Mouse (Mus musculus): ENCODE data around the gene Gsn. TPM values are rescaled to one million over a fixed set of nuclear protein-coding genes. Genes with fewer than 3 reads are reported as not detected.

Gsn gene
- polyA plus RNA-seq, 1 experiment: 282 TPM

DNA sequence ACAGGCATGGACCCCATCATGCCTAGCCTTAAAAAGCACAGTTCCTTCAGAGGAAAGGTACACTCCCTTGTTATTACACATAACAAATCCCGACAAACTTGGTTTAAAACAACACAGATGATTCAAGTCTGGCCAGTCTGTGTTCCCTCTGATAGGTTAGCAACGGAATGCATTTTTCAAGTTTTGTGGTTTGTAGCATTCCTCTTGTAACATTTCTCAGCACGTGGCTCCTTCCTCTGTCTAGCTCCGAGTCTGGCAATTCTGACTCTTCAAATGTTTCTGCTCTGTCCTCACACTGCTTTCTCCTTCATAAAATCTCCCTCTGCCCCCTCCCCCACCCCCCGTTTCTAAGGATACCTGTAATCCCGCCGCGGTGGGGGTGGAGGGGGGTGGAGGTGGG is 26.0 kb upstream of the Gsn start:
- TF ChIP-seq TCF12 (IDR thresholded peaks at IDR 0.05; ENCODE audit: insufficient read depth, poor library complexity, severe bottlenecking) (no peak), USF1 (IDR thresholded peaks at IDR 0.05; ENCODE audit: low read depth) (peak; percentile 82), POLR2A (IDR thresholded peaks at IDR 0.05; ENCODE audit: insufficient read length, low read depth) (no peak), MYOD1 (IDR thresholded peaks at IDR 0.05; ENCODE audit: control insufficient read depth in 1 of 3, insufficient read length in 2 of 3, low read depth in 2 of 3) (no peak), POLR2AphosphoS2 (IDR thresholded peaks at IDR 0.05; ENCODE audit: insufficient read length, low read depth) (no peak), MYOG (IDR thresholded peaks at IDR 0.05; ENCODE audit: control insufficient read depth in 1 of 3, insufficient read depth in 1 of 3, insufficient read length in 2 of 3, low read depth in 2 of 3) (no peak), TCF3 (IDR thresholded peaks at IDR 0.05; ENCODE audit: insufficient read length, low read depth) (no peak)
- Histone ChIP-seq H3K79me2 (ENCODE audit: control insufficient read depth, insufficient read depth) (no peaks in the 10 kb centered on the region), H3K4me3 (no peak overlapping the region), H3K4me2 (ENCODE audit: low read depth) (peak overlapping the region; percentile 56), H3ac (ENCODE audit: control insufficient read depth, insufficient read length) (no peak overlapping the region), H3K27me3 (ENCODE audit: control insufficient read depth, insufficient read depth, insufficient read length) (no peaks in the 10 kb centered on the region), H3K36me3 (ENCODE audit: control insufficient read depth, insufficient read depth) (no peaks in the 10 kb centered on the region)

DNA sequence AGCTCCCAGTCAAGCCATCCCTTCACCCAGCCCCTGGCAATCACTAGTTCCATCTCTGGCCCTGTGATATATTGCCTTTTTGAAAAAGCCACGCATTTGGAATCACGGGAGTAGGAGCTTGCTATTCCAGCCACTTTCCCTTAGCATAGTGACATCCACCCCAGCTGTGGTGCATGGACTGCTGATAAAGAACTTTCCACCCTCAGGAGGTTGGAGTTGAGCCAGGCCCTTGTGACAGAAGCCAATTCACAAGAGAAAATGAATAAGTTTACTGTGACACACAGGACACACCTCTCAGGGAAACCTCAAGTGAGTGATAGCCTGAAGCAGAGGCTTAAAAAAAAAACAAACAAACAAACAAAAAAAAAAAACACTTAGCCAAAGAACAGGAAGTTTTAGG is 24.3 kb upstream of the Gsn start:
- H3K27me3 ChIP-seq (ENCODE audit: control insufficient read depth, insufficient read depth, insufficient read length): no peaks in the 10 kb centered on the region
- H3K36me3 ChIP-seq (ENCODE audit: control insufficient read depth, insufficient read depth): no peaks in the 10 kb centered on the region
- no peaks in the 10 kb centered on the region for H3K79me2 ChIP-seq (ENCODE audit: control insufficient read depth, insufficient read depth)
- no peak overlapping the region for H3ac ChIP-seq (ENCODE audit: control insufficient read depth, insufficient read length)
- H3K4me2 ChIP-seq (ENCODE audit: low read depth): no peak overlapping the region
- TF ChIP-seq REST (IDR thresholded peaks at IDR 0.05; ENCODE audit: insufficient read depth, insufficient read length): no peak
- TF ChIP-seq MAX (IDR thresholded peaks at IDR 0.05; ENCODE audit: low read depth): no peak
- TF ChIP-seq POLR2A (IDR thresholded peaks at IDR 0.05; ENCODE audit: insufficient read length, low read depth): no peak
- no peak for TF ChIP-seq SRF (IDR thresholded peaks at IDR 0.05; ENCODE audit: control insufficient read depth, insufficient read length, low read depth)
- no peak for TF ChIP-seq TCF3 (IDR thresholded peaks at IDR 0.05; ENCODE audit: insufficient read length, low read depth)
- no peak overlapping the region for H3K4me3 ChIP-seq

DNA sequence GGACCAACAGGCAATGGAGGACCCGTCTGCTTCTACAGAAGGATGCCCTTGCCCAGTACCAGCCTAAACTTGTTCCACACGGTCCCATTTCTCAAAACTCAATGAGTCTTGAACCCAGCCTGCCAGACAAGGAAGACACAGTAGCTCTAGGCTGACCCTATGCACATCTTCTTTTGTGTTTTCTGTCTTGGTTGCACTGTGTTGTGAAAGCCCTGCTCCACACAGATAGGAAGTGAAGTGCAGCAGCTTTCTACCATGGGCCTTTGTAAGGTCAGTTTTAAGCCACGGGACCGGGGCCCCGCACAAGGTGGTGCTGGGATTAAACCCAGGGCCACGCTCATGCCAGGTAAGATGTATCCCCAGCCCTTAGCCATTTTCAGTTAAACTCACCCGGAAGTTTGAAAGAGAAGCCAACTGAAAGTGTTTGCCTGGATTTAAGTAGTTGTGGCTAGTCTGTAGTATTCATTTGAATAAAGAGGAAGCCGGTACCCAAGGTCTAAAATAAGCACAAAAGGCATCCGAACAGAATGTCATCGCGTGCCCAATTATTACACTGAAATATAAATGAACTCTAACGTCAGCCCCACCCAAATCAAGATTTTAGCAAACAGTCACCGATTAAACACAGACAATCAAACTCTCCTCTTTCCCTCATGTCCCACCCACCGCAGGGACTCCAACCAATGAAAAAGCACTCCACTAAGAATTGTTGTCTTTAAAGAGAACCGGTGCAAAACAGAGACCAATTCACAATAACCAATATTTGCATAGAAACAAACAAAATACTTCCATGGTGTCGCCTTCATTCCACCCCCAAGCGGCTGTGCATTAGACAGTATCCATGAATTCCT is 23.4 kb upstream of the Gsn start:
- H3K27me3 ChIP-seq (ENCODE audit: control insufficient read depth, insufficient read depth, insufficient read length): no peaks in the 10 kb centered on the region
- no peak overlapping the region for H3K4me3 ChIP-seq
- no peaks in the 10 kb centered on the region for H3K79me2 ChIP-seq (ENCODE audit: control insufficient read depth, insufficient read depth)
- H3K36me3 ChIP-seq (ENCODE audit: control insufficient read depth, insufficient read depth): no peaks in the 10 kb centered on the region
- H3ac ChIP-seq (ENCODE audit: control insufficient read depth, insufficient read length): no peak overlapping the region
- TF ChIP-seq E2F4 (IDR thresholded peaks at IDR 0.05; ENCODE audit: insufficient read depth): no peak
- TF ChIP-seq REST (IDR thresholded peaks at IDR 0.05; ENCODE audit: insufficient read depth, insufficient read length): no peak
- no peak for TF ChIP-seq POLR2AphosphoS2 (IDR thresholded peaks at IDR 0.05; ENCODE audit: insufficient read length, low read depth)
- TF ChIP-seq MAX (IDR thresholded peaks at IDR 0.05; ENCODE audit: low read depth): no peak
- no peak for TF ChIP-seq USF1 (IDR thresholded peaks at IDR 0.05; ENCODE audit: low read depth)
- TF ChIP-seq MYOD1 (IDR thresholded peaks at IDR 0.05; ENCODE audit: control insufficient read depth in 1 of 3, insufficient read length in 2 of 3, low read depth in 2 of 3): no peak
- no peak for TF ChIP-seq TCF3 (IDR thresholded peaks at IDR 0.05; ENCODE audit: insufficient read length, low read depth)
- no peak for TF ChIP-seq TCF12 (IDR thresholded peaks at IDR 0.05; ENCODE audit: insufficient read depth, poor library complexity, severe bottlenecking)
- TF ChIP-seq CEBPB (IDR thresholded peaks at IDR 0.05; ENCODE audit: insufficient read depth, poor library complexity, severe bottlenecking): no peak
- no peak for TF ChIP-seq MYOG (IDR thresholded peaks at IDR 0.05; ENCODE audit: control insufficient read depth in 1 of 3, insufficient read depth in 1 of 3, insufficient read length in 2 of 3, low read depth in 2 of 3)
- TF ChIP-seq POLR2A (IDR thresholded peaks at IDR 0.05; ENCODE audit: insufficient read length, low read depth): no peak
- no peak for TF ChIP-seq SRF (IDR thresholded peaks at IDR 0.05; ENCODE audit: control insufficient read depth, insufficient read length, low read depth)
- no peak overlapping the region for H3K4me2 ChIP-seq (ENCODE audit: low read depth)

DNA sequence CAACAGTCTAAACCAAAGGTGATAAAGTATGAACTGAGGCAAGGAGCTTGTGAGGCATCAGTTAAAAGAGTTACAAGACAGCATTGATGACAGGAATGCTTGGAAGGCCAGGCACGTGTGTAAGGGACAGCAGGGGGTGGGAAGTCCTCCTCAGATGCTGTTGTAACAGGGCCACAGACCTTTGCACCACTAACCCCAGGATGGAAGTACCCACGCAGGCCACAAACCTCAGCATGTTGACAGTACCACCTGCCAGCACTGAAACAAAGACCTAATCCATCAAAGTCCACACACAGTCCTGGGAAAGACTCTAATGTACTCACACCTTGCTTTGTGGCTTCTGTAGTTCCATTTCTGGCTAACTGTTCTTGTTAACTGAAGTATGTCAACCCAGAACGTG is 22.3 kb upstream of the Gsn start:
- H3K4me3 ChIP-seq: no peak overlapping the region
- H3K79me2 ChIP-seq (ENCODE audit: control insufficient read depth, insufficient read depth): no peaks in the 10 kb centered on the region
- no peaks in the 10 kb centered on the region for H3K36me3 ChIP-seq (ENCODE audit: control insufficient read depth, insufficient read depth)
- H3ac ChIP-seq (ENCODE audit: control insufficient read depth, insufficient read length): no peak overlapping the region
- TF ChIP-seq POLR2A (IDR thresholded peaks at IDR 0.05; ENCODE audit: insufficient read length, low read depth) (no peak), MYOD1 (IDR thresholded peaks at IDR 0.05; ENCODE audit: control insufficient read depth in 1 of 3, insufficient read length in 2 of 3, low read depth in 2 of 3) (peak in 1 of 3 experiments; percentile 47)
- no peaks in the 10 kb centered on the region for H3K27me3 ChIP-seq (ENCODE audit: control insufficient read depth, insufficient read depth, insufficient read length)
- H3K4me2 ChIP-seq (ENCODE audit: low read depth): no peak overlapping the region

DNA sequence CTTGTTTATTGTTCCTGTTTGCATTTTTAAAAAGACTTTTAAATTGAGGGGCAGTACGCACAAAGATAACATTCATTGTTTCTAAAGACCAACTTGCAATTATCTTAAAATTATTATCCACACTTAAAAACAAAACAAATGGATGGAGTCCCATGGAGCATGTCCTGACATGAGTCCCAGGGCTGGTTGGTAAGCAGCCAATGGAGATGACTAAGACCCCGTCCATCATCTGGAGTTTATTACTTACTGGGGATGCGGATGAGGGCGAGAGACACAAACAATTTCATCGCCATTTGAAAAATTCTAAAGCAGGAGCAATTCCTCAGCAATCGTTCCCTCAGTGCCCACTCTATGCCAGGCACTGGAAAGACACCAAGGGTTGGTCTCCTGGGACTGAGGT is 21.2 kb upstream of the Gsn start:
- H3K4me2 ChIP-seq (ENCODE audit: low read depth): no peak overlapping the region
- TF ChIP-seq TCF3 (IDR thresholded peaks at IDR 0.05; ENCODE audit: insufficient read length, low read depth) (no peak), POLR2A (IDR thresholded peaks at IDR 0.05; ENCODE audit: insufficient read length, low read depth) (no peak), TCF12 (IDR thresholded peaks at IDR 0.05; ENCODE audit: insufficient read depth, poor library complexity, severe bottlenecking) (no peak), E2F4 (IDR thresholded peaks at IDR 0.05; ENCODE audit: insufficient read depth) (no peak), USF1 (IDR thresholded peaks at IDR 0.05; ENCODE audit: low read depth) (no peak), CEBPB (IDR thresholded peaks at IDR 0.05; ENCODE audit: insufficient read depth, poor library complexity, severe bottlenecking) (0 out of 2 replicates have a peak, but pooled peaks have one; percentile 6)
- no peaks in the 10 kb centered on the region for H3K79me2 ChIP-seq (ENCODE audit: control insufficient read depth, insufficient read depth)
- no peaks in the 10 kb centered on the region for H3K36me3 ChIP-seq (ENCODE audit: control insufficient read depth, insufficient read depth)
- H3ac ChIP-seq (ENCODE audit: control insufficient read depth, insufficient read length): no peak overlapping the region
- H3K4me3 ChIP-seq: no peak overlapping the region
- H3K27me3 ChIP-seq (ENCODE audit: control insufficient read depth, insufficient read depth, insufficient read length): no peaks in the 10 kb centered on the region
